Mouse (Mus musculus) v-Abl transformed pro-B cells (cell line): ENCODE measurements around the gene Ttc29.

ENCODE experiments used
- in situ Hi-C, 2 experiments: fragments of 400-800 bp; cut with MboI; formaldehyde crosslinking; loops; one replicate each; pipeline ENCODE4 v1.15.1; 2025; ENCODE audit not compliant: unreplicated experiment in 2 of 2

Ttc29 gene

DNA sequence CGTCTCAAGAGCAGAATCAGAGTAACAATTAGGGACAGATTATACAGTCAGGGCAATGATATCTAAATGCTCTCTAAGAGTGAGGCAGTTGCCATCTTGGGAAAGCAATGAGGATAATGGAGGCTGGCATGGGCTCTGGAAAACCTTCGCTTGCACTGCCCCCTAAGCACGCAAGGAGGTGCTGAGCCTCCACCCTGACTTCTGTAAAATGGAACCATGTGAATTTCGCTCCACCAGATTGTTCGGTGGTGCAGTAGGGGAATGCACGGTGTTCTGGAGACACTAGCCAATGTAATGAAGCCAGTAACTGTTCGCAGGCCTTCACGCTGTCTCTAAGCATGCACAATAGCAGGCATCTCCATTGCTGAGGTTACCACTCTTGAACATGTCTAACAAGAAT, 63.0 kb downstream of the Ttc29 start:
- in situ Hi-C loops: no loop called here

- in situ Hi-C loops: no loop called here
Observed at GRCm38 (mm10) chr8:78277411-78277810, 64.3 kb downstream of the Ttc29 start.

- in situ Hi-C loops: no loop called here
Observed at GRCm38 (mm10) chr8:78278598-78278997, 65.5 kb downstream of the Ttc29 start.

DNA sequence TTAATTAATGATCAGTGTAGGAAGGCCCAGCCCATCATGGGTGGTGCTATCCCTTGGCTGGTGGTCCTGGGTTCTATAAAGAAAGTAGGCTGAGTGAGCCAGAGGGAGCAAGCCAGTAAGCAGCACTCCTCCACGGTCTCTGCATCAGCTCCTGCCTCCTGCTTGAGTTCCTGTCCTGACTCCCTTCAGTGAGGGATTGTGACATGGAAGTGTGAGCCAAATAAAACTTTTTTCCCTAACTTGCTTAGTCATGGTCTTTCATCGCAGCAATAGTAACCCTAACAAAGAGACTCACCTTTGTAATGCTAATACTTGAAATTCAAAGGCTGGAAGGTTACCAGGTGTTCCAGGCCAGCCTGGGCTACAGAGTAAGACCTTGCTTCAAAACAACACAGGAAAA, 71.7 kb downstream of the Ttc29 start:
- in situ Hi-C loops: no loop called here

DNA sequence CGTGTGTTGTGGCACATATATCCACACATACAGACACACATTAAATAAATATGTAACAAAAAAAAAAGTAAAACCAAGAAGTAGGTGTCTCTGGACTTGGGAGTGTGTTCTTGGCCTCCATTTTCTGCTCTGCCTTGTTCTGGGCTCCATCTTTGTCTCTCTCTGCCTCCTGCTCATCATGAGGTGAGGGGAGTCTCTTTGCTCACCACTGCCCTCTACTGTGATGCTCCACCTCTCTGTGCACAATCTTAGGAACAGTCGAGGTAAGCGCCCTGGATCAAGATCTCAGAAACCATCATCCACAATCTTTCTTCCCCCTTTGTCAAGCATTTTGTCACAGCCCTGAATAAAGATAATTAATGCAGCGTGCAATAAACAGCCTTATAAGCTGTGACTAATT, 72.3 kb downstream of the Ttc29 start:
- in situ Hi-C loops: no loop called here

GRCm38 (mm10) chr8:78289374-78289971, 76.4 kb downstream of the Ttc29 start:
- in situ Hi-C loops: no loop called here

- in situ Hi-C loops: no loop called here
Observed at GRCm38 (mm10) chr8:78290274-78290673, 77.2 kb downstream of the Ttc29 start.

GRCm38 (mm10) chr8:78295494-78295893, 82.4 kb downstream of the Ttc29 start:
- in situ Hi-C loops: no loop called here

DNA sequence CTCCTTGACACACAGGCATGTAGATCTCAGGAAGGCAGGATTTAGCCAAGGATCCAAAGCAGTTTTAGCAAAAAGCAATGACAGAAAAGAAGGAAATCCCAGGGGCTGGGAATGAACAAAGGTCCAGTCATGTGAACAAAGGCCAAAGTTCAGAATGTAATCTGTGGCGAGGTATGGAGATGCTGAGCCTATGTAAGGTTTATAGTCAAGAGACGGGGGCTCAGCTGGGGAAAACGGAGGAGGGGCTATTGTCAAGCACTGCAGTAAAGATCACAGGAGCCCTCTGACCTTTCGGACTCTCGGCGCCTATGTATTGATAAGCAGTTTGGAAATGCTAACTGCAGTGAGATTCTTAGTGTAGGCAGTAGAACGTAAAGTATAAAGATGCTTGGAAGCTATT, 90.5 kb downstream of the Ttc29 start:
- in situ Hi-C loops: no loop called here

GRCm38 (mm10) chr8:78306604-78307003, 93.5 kb downstream of the Ttc29 start:
- in situ Hi-C loops: no loop called here

- in situ Hi-C loops: no loop called here
Observed at GRCm38 (mm10) chr8:78307131-78307530, 94.0 kb downstream of the Ttc29 start.

DNA sequence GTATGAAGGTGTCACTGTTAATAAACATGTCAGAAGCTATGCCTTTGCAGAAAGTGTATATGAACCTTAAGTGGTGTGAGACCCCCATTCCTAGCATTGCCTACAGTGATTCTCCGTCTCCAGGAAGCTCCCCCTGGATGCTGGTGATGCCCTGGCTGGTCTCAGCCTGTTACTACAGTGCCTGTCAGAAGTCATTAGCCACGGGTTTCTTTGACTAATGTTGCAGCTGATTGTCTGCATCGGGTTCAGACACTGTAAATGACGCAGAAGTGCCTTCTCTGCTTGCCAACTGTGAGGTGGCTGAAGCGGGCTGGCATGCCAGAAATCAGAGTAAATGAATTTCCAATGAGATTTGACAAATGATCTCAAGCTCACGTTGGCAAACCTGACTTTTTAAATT, 96.4 kb downstream of the Ttc29 start:
- in situ Hi-C loops: no loop called here

- in situ Hi-C loops: no loop called here
Observed at GRCm38 (mm10) chr8:78315576-78315975, 102.5 kb downstream of the Ttc29 start.

DNA sequence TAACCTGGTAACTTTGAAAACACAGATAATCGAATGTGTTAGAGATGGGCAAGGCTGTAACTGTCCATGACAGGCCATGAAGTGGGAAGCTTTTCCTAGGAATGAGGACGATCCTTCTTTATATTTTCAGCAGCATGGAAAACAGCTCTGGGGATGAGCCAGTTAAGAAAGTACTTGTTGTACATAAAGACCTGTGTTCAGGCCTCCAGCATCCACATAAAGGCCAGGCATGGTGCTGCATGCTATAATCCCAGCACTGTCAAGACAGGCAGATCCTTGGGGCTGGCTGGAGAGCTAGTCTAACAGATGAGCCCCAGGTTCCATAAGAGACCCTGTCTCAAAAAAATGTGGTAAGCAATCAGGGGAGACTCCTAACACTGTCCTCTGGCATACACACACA, 104.6 kb downstream of the Ttc29 start:
- in situ Hi-C loops: no loop called here

DNA sequence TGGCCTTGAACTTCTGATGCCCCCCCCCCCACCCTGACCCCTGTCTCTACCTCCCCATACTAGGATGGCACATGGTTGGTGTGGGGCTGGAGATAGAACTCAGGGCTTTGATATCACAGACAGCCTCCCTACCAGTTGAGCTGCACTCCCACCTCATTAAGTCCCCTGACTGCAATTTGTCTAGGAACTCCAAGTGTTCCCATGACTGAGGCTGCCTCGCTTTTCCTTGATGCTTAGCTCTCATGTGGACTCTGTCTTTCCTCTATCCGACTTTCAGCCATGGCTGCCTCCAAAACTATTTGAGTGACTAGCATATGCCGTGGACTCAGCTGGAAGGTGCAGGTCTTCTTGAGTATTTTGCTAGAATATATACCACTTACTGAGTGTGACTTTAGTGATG, 110.3 kb downstream of the Ttc29 start:
- in situ Hi-C loops: no loop called here

- in situ Hi-C loops: no loop called here
Observed at GRCm38 (mm10) chr8:78340689-78341529, 127.8 kb downstream of the Ttc29 start.

GRCm38 (mm10) chr8:78342151-78342550, 129.1 kb downstream of the Ttc29 start:
- in situ Hi-C loops: no loop called here

DNA sequence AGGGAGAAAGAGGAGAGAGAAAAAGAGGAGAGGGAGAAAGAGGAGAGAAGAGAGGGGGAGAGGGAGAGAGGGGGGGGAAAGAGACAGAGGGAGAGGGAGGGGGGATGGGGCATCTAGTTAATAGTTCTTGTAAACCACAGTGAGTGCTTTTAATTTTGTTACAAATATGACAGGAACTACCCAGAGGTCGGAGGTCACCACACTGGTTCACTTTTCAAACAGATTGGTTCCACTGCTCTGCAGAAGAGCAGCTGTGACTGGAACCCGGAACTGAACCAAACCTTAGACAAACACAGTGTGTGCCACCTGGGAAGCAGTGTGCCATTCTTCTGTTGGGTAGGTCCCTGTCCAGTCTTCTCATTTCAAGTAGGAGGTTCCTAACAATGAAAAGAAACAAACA, 130.9 kb downstream of the Ttc29 start:
- in situ Hi-C loops: no loop called here

DNA sequence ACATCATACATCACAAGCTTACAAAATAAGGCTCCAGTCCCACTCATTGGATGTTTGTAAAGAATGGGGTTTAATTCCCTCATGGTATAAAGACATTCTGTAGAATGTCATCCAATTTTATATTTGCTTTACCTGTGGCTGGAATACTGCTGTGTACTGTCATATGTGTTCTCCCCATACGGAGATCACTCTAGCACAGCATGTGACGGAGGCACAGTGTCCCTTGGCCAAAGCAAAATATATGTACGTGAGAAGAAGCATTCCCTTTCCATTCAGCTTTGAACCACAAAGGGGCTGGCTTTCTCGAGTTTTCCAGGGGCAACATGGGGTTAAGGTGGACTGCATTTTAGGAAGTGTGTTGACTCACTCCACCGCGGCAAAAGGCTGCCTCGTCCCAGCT, 132.6 kb downstream of the Ttc29 start:
- in situ Hi-C loops: no loop called here

DNA sequence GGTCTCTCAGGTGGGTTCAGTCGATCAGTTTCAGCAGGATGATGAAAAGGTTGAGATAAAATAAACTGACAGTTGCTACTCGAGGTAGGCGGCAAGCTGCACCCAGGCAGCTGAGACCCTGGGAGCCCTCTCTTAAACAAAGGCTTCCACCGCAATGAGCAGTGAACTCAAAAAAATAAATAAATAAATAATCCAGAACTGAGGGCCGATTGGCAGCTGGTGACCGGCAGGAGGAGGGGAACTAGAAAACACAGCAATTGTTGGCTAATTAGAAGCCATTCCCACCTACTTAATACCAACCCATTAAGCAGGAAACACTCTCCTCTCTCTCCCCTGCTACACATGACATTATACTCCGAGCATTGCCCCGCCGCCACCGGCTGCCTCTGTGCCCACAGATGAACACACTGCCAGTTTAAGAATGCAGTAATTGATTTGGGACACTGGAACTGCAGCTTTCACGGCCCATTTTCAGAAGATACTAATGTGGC, 133.1 kb downstream of the Ttc29 start:
- in situ Hi-C loops: no loop called here

DNA sequence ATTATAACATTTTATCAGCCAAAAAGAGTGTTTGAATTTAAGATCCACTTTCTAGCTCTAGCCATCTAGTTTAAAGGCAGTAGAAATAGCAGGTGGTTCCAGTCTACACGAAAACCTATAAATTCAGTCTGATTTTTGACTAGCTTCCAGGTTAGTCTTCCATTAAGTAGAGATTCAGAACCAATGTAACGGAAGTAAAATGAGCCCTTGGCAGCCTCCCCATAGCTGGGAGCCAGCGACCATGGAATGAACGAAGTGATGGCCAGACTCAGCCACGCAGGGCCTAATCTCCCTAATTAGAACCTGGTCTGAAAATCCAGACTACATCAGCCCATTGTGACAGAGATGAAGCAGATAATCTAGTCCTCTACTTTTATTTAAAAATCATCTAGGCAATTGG, 140.8 kb downstream of the Ttc29 start:
- in situ Hi-C loops: no loop called here

DNA sequence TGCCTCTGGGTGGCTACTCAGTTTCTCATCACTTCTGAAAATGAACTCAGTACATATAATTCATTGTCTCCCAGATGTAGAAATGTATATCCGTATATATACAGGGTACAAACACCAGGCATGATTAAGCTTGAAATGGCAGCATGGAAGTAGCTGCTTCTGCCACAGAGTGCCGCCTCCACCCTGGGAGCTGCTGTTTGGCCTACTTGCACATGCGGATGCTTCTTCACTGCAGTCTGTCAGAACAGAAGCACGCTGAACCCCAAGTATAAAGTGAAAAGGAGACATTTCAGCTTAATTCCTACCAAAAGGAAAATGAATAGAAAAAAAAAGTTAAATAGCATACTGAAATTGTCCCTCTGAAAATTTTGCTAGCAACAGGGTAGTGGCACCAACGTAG, 141.7 kb downstream of the Ttc29 start:
- in situ Hi-C loops: no loop called here
